Mouse (Mus musculus) adrenal gland, adult (tissue): ENCODE results near the gene Tmem132d.

ENCODE experiments used
- DNase-seq, 2 experiments: peaks; one replicate each; pipeline ENCODE4 v3.0.0; 2022 to 2023; ENCODE audit warnings: low spot score in 1 of 2; ENCODE audit not compliant: inconsistent age in 2 of 2

The Tmem132d gene

GRCm38 (mm10) chr5:128233101-128233500, 199.8 kb downstream of the Tmem132d start:
- DNase-seq: no peak

- DNase-seq: no peak
These were observed 214.6 kb downstream of the Tmem132d start for GRCm38 (mm10) chr5:128218281-128218680.

GRCm38 (mm10) chr5:128211125-128211524, 221.8 kb downstream of the Tmem132d start:
- DNase-seq: no peak

GRCm38 (mm10) chr5:128205716-128206115, 227.2 kb downstream of the Tmem132d start:
- DNase-seq: no peak

GRCm38 (mm10) chr5:128204685-128205320, 228.1 kb downstream of the Tmem132d start:
- peak in 1 of 2 experiments; percentile 15 for DNase-seq

- DNase-seq: no peak
These were observed 228.8 kb downstream of the Tmem132d start for GRCm38 (mm10) chr5:128203879-128204581.

- DNase-seq: no peak
These were observed 238.8 kb downstream of the Tmem132d start for GRCm38 (mm10) chr5:128194106-128194505.

GRCm38 (mm10) chr5:128192485-128193055, 240.3 kb downstream of the Tmem132d start:
- DNase-seq: no peak

GRCm38 (mm10) chr5:128191710-128192109, 241.2 kb downstream of the Tmem132d start:
- no peak for DNase-seq

- no peak for DNase-seq
These were observed 242.5 kb downstream of the Tmem132d start for GRCm38 (mm10) chr5:128190243-128190820.

GRCm38 (mm10) chr5:128176234-128176633, 256.6 kb downstream of the Tmem132d start:
- DNase-seq: no peak

GRCm38 (mm10) chr5:128158901-128159675, 273.8 kb downstream of the Tmem132d start:
- DNase-seq: no peak

GRCm38 (mm10) chr5:128151461-128151860, 281.4 kb downstream of the Tmem132d start:
- no peak for DNase-seq

- no peak for DNase-seq
These were observed 285.8 kb downstream of the Tmem132d start for GRCm38 (mm10) chr5:128146901-128147645.

- DNase-seq: no peak
These were observed 288.1 kb downstream of the Tmem132d start for GRCm38 (mm10) chr5:128144799-128145198.

- DNase-seq: no peak
These were observed 296.1 kb downstream of the Tmem132d start for GRCm38 (mm10) chr5:128136818-128137217.

GRCm38 (mm10) chr5:128122656-128123055, 310.2 kb downstream of the Tmem132d start:
- DNase-seq: no peak

- no peak for DNase-seq
These were observed 313.7 kb downstream of the Tmem132d start for GRCm38 (mm10) chr5:128119171-128119570.

GRCm38 (mm10) chr5:128113107-128113506, 319.8 kb downstream of the Tmem132d start:
- no peak for DNase-seq

GRCm38 (mm10) chr5:128112518-128112917, 320.4 kb downstream of the Tmem132d start:
- DNase-seq: no peak
